Mouse (Mus musculus): ENCODE results near the gene Elmo3. TPM values are rescaled to one million over a fixed set of nuclear protein-coding genes. Genes with fewer than 3 reads are reported as not detected.

Elmo3 gene
- total and polyA plus RNA-seq, 3 experiments, result 1.3 to 2.9 TPM; not detected in 1

GRCm38 (mm10) chr8:105338992-105339391 lies 33.6 kb downstream of the Elmo3 start:
- no peaks in the 10 kb centered on the region for H3K9me3 ChIP-seq (replicated peaks; ENCODE audit: insufficient read depth, low read length)
- H3K27ac ChIP-seq (ENCODE audit: control insufficient read depth, low read depth, low read length), result peak overlapping the region; percentile 84
- H3K4me3 ChIP-seq (ENCODE audit: control insufficient read depth in 1 of 2, insufficient read depth in 1 of 2, low read depth in 2 of 2, low read length in 2 of 2), result peak overlapping the region; percentile 15 to 28
- peak overlapping the region; percentile 52 for H3K9ac ChIP-seq (ENCODE audit: control insufficient read depth, low read depth, low read length, poor library complexity, severe bottlenecking)
- no peaks in the 10 kb centered on the region for H3K27me3 ChIP-seq (ENCODE audit: control insufficient read depth in 1 of 2, insufficient read depth in 2 of 2, low read length in 2 of 2)
- DNase-seq (ENCODE audit: low read depth, low spot score), result peak; percentile 82
- peaks cover 17 to 49% of the 10 kb centered on the region in 2 experiments for H3K4me1 ChIP-seq (ENCODE audit: control insufficient read depth in 1 of 2, insufficient read depth in 2 of 2, low read length in 2 of 2)
- peaks cover 0 to 38% of the 10 kb centered on the region in 2 experiments; a peak in 2 of 4 replicates for H3K36me3 ChIP-seq (ENCODE audit: control insufficient read depth in 1 of 2, insufficient read depth in 2 of 2, low read length in 2 of 2)
- no peaks in the 10 kb centered on the region for H3K79me2 ChIP-seq (ENCODE audit: control insufficient read depth, insufficient read depth, low read length, poor library complexity)
- TF ChIP-seq POLR2A (IDR thresholded peaks at IDR 0.05; ENCODE audit: control insufficient read depth in 1 of 2, insufficient read depth in 1 of 2, low read depth in 1 of 2, low read length in 2 of 2, poor library complexity in 1 of 2) (peak in 1 of 2 experiments; percentile 48; a peak in 1 of 4 replicates), ETS1 (IDR thresholded peaks at IDR 0.05; ENCODE audit: low read depth, low read length) (peak; percentile 84), ELF1 (IDR thresholded peaks at IDR 0.05; ENCODE audit: low read depth, low read length) (peak; percentile 80), HCFC1 (IDR thresholded peaks at IDR 0.05; ENCODE audit: low read depth, low read length) (peak; percentile 55; the same call in 1 of the 2 replicates), MYB (IDR thresholded peaks at IDR 0.05; ENCODE audit: low read depth, low read length) (peak; percentile 78), TAL1 (IDR thresholded peaks at IDR 0.05; ENCODE audit: low read length) (0 out of 2 replicates have a peak, but pooled peaks have one; percentile 29), POLR2AphosphoS2 (IDR thresholded peaks at IDR 0.05; ENCODE audit: low read length) (no peak), JUND (IDR thresholded peaks at IDR 0.05; ENCODE audit: low read depth, low read length) (no peak), ZC3H11A (IDR thresholded peaks at IDR 0.05; ENCODE audit: low read depth, low read length) (0 out of 2 replicates have a peak, but pooled peaks have one; percentile 6), ZMIZ1 (IDR thresholded peaks at IDR 0.05; ENCODE audit: low read depth, low read length) (no peak), TCF12 (IDR thresholded peaks at IDR 0.05; ENCODE audit: low read depth, low read length) (peak; percentile 65; the same call in 1 of the 2 replicates), ZKSCAN1 (IDR thresholded peaks at IDR 0.05; ENCODE audit: low read depth, low read length) (no peak), KAT2A (conservative IDR thresholded peaks at IDR 0.05; ENCODE audit: low read depth, low read length) (no peak), BHLHE40 (IDR thresholded peaks at IDR 0.05; ENCODE audit: borderline replicate concordance, low read depth, low read length) (peak; percentile 46; the same call in 1 of the 2 replicates), CHD1 (IDR thresholded peaks at IDR 0.05; ENCODE audit: low read depth, low read length) (no peak), MYC (IDR thresholded peaks at IDR 0.05; ENCODE audit: low read depth, low read length) (0 out of 2 replicates have a peak, but pooled peaks have one; percentile 62), SMC3 (IDR thresholded peaks at IDR 0.05; ENCODE audit: low read depth, low read length) (no peak), USF2 (IDR thresholded peaks at IDR 0.05; ENCODE audit: borderline replicate concordance in 1 of 2, insufficient read depth in 1 of 2, low read depth in 1 of 2, low read length in 2 of 2) (no peak), NELFE (IDR thresholded peaks at IDR 0.05; ENCODE audit: low read depth, low read length) (no peak), MAX (IDR thresholded peaks at IDR 0.05; ENCODE audit: low read length) (peak; percentile 46), ZNF384 (IDR thresholded peaks at IDR 0.05; ENCODE audit: low read depth, low read length) (no peak), E2F4 (IDR thresholded peaks at IDR 0.05; ENCODE audit: borderline replicate concordance, low read depth, low read length) (no peak), MAZ (IDR thresholded peaks at IDR 0.05; ENCODE audit: low read depth, low read length) (no peak; the same call in 1 of the 2 replicates), GABPA (IDR thresholded peaks at IDR 0.05; ENCODE audit: low read depth, low read length) (no peak), MEF2A (IDR thresholded peaks at IDR 0.05; ENCODE audit: extremely low read depth, insufficient replicate concordance, low read depth, low read length, poor library complexity, severe bottlenecking) (no peak), TBP (IDR thresholded peaks at IDR 0.05; ENCODE audit: low read depth, low read length) (peak; percentile 47; the same call in 1 of the 2 replicates), CHD2 (IDR thresholded peaks at IDR 0.05; ENCODE audit: low read length) (peak; percentile 54), EP300 (IDR thresholded peaks at IDR 0.05; ENCODE audit: low read depth in 1 of 2, low read length in 2 of 2) (peak; percentile 83 to 85), USF1 (IDR thresholded peaks at IDR 0.05; ENCODE audit: low read depth, low read length) (0 out of 2 replicates have a peak, but pooled peaks have one; percentile 3), POLR2AphosphoS5 (IDR thresholded peaks at IDR 0.05; ENCODE audit: borderline replicate concordance, low read depth, low read length) (no peak), GATA1 (IDR thresholded peaks at IDR 0.05; ENCODE audit: low read depth, low read length) (peak; percentile 83), CTCF (IDR thresholded peaks at IDR 0.05 in 2 of 3, conservative IDR thresholded peaks at IDR 0.05 in 1 of 3; ENCODE audit: control insufficient read depth in 1 of 3, insufficient read depth in 1 of 3, low read depth in 2 of 3, low read length in 3 of 3, poor library complexity in 1 of 3, severe bottlenecking in 1 of 3) (no peak), MAFK (IDR thresholded peaks at IDR 0.05; ENCODE audit: borderline replicate concordance, low read depth, low read length) (0 out of 2 replicates have a peak, but pooled peaks have one; percentile 38), RCOR1 (IDR thresholded peaks at IDR 0.05; ENCODE audit: low read depth, low read length) (peak; percentile 89), SIN3A (IDR thresholded peaks at IDR 0.05; ENCODE audit: low read length) (no peak; the same call in none of the 2 replicates), NRF1 (IDR thresholded peaks at IDR 0.05; ENCODE audit: insufficient read depth, low read depth, low read length, poor library complexity, severe bottlenecking) (no peak), RAD21 (IDR thresholded peaks at IDR 0.05; ENCODE audit: low read depth, low read length) (no peak)

All from MEL (cell line).